Mouse (Mus musculus): ENCODE measurements around the gene Ffar4. TPM values are rescaled to one million over a fixed set of nuclear protein-coding genes. Genes with fewer than 3 reads are reported as not detected.

The Ffar4 gene
- total and polyA plus RNA-seq, 2 experiments from 2014 or later = 0.16 to 0.51 TPM

DNA sequence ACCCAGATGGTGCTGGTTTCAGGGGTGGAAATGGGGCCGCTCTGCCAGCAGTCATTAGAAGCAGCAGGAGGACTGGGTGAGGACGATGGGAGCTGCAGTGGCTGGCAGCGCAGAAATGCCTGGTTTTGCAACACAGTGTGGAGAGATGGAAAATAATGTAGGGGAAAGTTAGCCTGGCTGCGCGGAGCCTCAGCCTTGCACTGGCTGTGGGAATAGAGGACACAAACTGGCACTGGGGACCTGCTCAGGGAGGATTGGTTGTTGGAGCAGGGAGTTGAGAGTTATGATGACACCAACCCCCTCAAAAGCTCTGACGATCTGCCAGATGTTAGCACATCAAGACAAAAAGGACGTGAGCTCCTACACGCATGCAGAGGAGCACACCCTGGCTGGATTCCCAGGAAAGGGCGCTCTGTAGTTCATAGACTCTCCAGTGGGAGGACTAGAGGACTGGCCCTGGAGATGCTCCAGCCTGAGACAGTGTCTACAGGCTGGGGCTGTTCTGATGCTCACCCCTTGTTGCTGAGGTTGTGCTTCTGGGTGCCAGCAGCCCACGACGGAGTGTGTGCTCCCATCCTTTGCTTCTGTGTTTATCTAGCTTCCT is 9.8 kb upstream of the Ffar4 start:
- Histone ChIP-seq H3K9me3 (ENCODE audit: low read length) (no peaks in the 10 kb centered on the region), H3K36me3 (ENCODE audit: insufficient read depth, low read length) (no peaks in the 10 kb centered on the region), H3K27me3 (ENCODE audit: insufficient read depth, low read length) (no peaks in the 10 kb centered on the region), H3K4me3 (ENCODE audit: low read depth, low read length) (no peak overlapping the region), H3K4me1 (ENCODE audit: insufficient read depth, low read length) (no peaks in the 10 kb centered on the region), H3K27ac (ENCODE audit: low read depth, low read length) (no peak overlapping the region), H3K9ac (replicated peaks; ENCODE audit: low read length, poor library complexity, severe bottlenecking) (no peak overlapping the region), H3K4me2 (ENCODE audit: low read depth, low read length, poor library complexity, severe bottlenecking) (no peak overlapping the region)
- TF ChIP-seq CTCF (IDR thresholded peaks at IDR 0.05) = peak; percentile 69
- 64% methylated on average over 11 of the region's 11 CpGs for WGBS
- DNase-seq (ENCODE audit: low spot score) (peak; percentile 76), ATAC-seq (ENCODE audit: low FRiP score) (peak; percentile 77; the same call in 1 of the 2 replicates)

DNA sequence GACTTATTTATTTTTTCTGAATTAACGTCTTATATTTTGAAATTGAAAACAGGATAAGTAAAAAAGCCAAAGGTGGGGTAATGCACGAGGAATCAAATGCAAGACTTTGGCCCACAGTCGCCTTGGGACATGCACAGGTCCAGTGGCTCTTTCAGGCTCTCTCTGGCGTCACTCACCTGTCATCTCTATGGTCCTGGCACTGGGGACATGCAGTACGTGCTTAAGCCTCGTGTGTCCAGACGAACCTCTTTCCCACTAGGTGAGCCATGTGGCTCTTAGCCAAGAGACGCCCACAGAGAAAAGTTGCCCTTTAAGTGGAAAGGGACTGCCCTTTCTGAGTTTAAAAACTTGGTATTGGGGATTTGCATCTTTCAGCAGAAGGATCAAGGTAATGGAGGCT is 7.5 kb upstream of the Ffar4 start:
- no peaks in the 10 kb centered on the region for H3K9me3 ChIP-seq (ENCODE audit: low read length)
- ATAC-seq (ENCODE audit: low FRiP score) (no peak), DNase-seq (ENCODE audit: low spot score) (no peak)
- TF ChIP-seq CTCF (IDR thresholded peaks at IDR 0.05) = no peak
- no peaks in the 10 kb centered on the region for H3K36me3 ChIP-seq (ENCODE audit: insufficient read depth, low read length)
- H3K4me1 ChIP-seq (ENCODE audit: insufficient read depth, low read length) = no peaks in the 10 kb centered on the region
- H3K9ac ChIP-seq (replicated peaks; ENCODE audit: low read length, poor library complexity, severe bottlenecking) = no peak overlapping the region
- WGBS = 79% methylated on average over 8 of the region's 8 CpGs
- no peak overlapping the region for H3K4me3 ChIP-seq (ENCODE audit: low read depth, low read length)
- no peaks in the 10 kb centered on the region for H3K27me3 ChIP-seq (ENCODE audit: insufficient read depth, low read length)
- H3K4me2 ChIP-seq (ENCODE audit: low read depth, low read length, poor library complexity, severe bottlenecking) = no peak overlapping the region
- no peak overlapping the region for H3K27ac ChIP-seq (ENCODE audit: low read depth, low read length)

DNA sequence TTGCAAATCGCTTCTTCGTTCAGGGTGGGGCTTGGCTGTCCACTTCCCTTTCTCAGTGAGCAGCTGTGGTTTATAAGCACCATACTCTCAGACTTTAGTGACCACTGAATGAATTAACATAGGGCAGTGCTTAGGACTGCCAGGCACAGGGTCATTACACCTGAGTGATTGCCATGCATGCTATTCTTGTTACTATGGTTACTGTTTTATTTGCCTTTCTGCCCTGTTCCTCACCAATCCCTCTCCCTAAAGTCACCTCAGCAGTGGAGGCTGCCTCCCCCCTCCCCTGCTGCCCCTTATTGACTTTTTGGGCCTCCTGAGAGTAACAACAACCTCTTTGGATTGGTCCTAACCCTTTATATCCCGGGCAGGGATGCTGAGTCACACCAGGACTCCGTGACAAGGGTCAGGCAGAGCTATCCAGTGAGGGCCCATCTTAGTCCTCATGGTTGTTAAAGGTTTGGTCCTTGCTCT is 5.3 kb upstream of the Ffar4 start:
- no peak for ATAC-seq (ENCODE audit: low FRiP score)
- H3K9me3 ChIP-seq (ENCODE audit: low read length) = no peaks in the 10 kb centered on the region
- DNase-seq (ENCODE audit: low spot score) = no peak

DNA sequence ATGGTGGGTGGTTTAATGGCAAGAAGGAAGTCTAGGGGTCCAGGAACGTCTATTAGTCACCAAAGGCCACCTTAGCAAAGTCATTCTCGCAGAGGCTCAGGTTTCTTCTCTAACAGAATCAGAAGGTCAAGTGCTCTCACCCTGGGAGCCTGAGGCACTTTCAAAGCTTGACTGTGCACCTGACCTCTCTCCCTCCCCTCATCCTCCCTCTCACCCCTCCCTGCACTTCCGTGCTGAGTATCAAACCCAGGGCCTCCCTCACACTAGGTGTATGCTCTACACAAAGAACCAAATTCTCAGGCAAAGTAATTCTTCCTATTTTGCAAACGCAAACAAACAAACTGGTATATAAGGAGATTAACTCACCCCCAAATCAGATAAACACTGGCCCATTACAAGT is 640 bp upstream of the Ffar4 start:
- no peak overlapping the region for H3K4me3 ChIP-seq (ENCODE audit: low read depth, low read length)
- no peak for TF ChIP-seq CTCF (IDR thresholded peaks at IDR 0.05)
- H3K27ac ChIP-seq (ENCODE audit: low read depth, low read length) = no peak overlapping the region
- H3K9ac ChIP-seq (replicated peaks; ENCODE audit: low read length, poor library complexity, severe bottlenecking) = no peak overlapping the region
- H3K27me3 ChIP-seq (ENCODE audit: insufficient read depth, low read length) = peaks cover 34% of the 10 kb centered on the region
- ATAC-seq (ENCODE audit: low FRiP score) = no peak
- H3K36me3 ChIP-seq (ENCODE audit: insufficient read depth, low read length) = no peaks in the 10 kb centered on the region
- 20% methylated on average over 4 of the region's 4 CpGs for WGBS
- no peaks in the 10 kb centered on the region for H3K9me3 ChIP-seq (ENCODE audit: low read length)
- H3K4me1 ChIP-seq (ENCODE audit: insufficient read depth, low read length) = no peaks in the 10 kb centered on the region
- H3K4me2 ChIP-seq (ENCODE audit: low read depth, low read length, poor library complexity, severe bottlenecking) = no peak overlapping the region
- DNase-seq (ENCODE audit: low spot score) = no peak

More for the DNA sequence above, 5.3 kb upstream of the Ffar4 start:
- 65% methylated on average over 4 of the region's 4 CpGs for WGBS
- Histone ChIP-seq H3K4me3 (ENCODE audit: low read depth, low read length) (no peak overlapping the region), H3K27ac (ENCODE audit: low read depth, low read length) (no peak overlapping the region), H3K4me2 (ENCODE audit: low read depth, low read length, poor library complexity, severe bottlenecking) (no peak overlapping the region), H3K4me1 (ENCODE audit: insufficient read depth, low read length) (no peaks in the 10 kb centered on the region), H3K9ac (replicated peaks; ENCODE audit: low read length, poor library complexity, severe bottlenecking) (no peak overlapping the region), H3K27me3 (ENCODE audit: insufficient read depth, low read length) (peaks cover 10% of the 10 kb centered on the region; the same call in 1 of the 2 replicates), H3K36me3 (ENCODE audit: insufficient read depth, low read length) (no peaks in the 10 kb centered on the region)
- no peak for TF ChIP-seq CTCF (IDR thresholded peaks at IDR 0.05)

DNA sequence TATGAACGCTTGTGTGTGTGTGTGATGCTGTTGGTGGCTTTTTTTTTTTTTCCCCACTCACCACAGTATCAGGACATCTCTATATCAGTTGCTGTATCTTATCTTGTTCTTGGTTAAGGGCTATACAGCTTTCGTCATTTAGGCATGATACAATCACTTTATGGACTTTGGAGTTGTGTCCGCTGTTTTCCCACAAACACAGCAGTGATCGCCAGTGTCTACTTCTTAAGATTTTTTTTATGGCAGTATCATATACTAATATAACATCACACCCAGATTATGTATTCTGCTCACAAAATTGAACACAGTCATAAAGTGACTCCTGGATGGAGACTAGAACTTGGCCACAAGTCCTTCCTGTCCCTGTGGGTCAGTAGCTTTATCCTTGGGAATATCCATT is 11.0 kb downstream of the Ffar4 start:
- H3K9ac ChIP-seq (replicated peaks; ENCODE audit: low read length, poor library complexity, severe bottlenecking) = no peak overlapping the region
- no peak for TF ChIP-seq CTCF (IDR thresholded peaks at IDR 0.05)
- H3K9me3 ChIP-seq (ENCODE audit: low read length) = no peaks in the 10 kb centered on the region
- no peaks in the 10 kb centered on the region for H3K4me1 ChIP-seq (ENCODE audit: insufficient read depth, low read length)
- H3K36me3 ChIP-seq (ENCODE audit: insufficient read depth, low read length) = no peaks in the 10 kb centered on the region
- ATAC-seq (ENCODE audit: low FRiP score) (no peak), DNase-seq (ENCODE audit: low spot score) (no peak)
- H3K4me3 ChIP-seq (ENCODE audit: low read depth, low read length) = no peak overlapping the region
- no peak overlapping the region for H3K4me2 ChIP-seq (ENCODE audit: low read depth, low read length, poor library complexity, severe bottlenecking)
- 93% methylated on average over 4 of the region's 4 CpGs for WGBS
- H3K27ac ChIP-seq (ENCODE audit: low read depth, low read length) = no peak overlapping the region
- H3K27me3 ChIP-seq (ENCODE audit: insufficient read depth, low read length) = no peaks in the 10 kb centered on the region

DNA sequence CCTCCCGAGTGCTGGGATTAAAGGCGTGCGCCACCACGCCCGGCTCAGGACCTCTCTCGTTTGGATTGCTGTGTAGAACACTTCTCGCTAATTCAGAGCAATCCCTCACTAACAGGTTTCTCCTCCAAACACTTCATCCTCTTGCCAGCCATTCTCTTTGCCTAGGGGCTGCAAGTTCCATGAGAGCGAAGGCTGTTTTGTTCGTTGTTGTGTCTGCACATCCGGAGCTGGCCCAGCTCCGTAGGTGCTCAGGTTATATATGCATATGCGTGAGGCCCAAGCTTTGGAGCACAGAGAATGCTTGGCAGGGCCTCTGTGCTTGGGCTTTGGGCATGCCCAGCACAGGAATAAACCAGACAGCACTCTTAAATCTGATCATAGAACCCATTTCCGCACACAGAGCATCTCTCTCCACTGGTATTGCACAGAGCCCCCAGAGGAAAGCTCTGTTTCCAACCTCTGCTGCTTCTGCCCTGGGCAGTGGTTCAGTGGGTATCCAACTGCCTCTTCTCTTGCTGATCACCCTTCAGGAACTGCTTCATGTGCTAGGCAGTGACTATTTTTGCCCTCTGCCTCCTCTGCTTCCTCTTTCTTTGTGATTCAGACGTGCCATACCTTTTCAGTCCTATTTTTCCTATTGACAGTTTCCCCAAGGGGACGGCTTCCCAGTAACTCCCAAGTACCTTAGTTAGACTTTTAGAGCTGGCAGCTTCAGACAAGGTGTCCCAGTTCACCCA is 12.8 kb downstream of the Ffar4 start:
- ATAC-seq (ENCODE audit: low FRiP score) = no peak
- Histone ChIP-seq H3K4me2 (ENCODE audit: low read depth, low read length, poor library complexity, severe bottlenecking) (no peak overlapping the region), H3K36me3 (ENCODE audit: insufficient read depth, low read length) (no peaks in the 10 kb centered on the region), H3K9me3 (ENCODE audit: low read length) (no peaks in the 10 kb centered on the region), H3K4me1 (ENCODE audit: insufficient read depth, low read length) (no peaks in the 10 kb centered on the region), H3K4me3 (ENCODE audit: low read depth, low read length) (no peak overlapping the region), H3K27me3 (ENCODE audit: insufficient read depth, low read length) (no peaks in the 10 kb centered on the region), H3K9ac (replicated peaks; ENCODE audit: low read length, poor library complexity, severe bottlenecking) (no peak overlapping the region), H3K27ac (ENCODE audit: low read depth, low read length) (no peak overlapping the region)
- no peak for DNase-seq (ENCODE audit: low spot score)
- WGBS = 92% methylated on average over 15 of the region's 15 CpGs
- no peak for TF ChIP-seq CTCF (IDR thresholded peaks at IDR 0.05)

Measured in midbrain, postnatal 0 days (tissue).